Mouse (Mus musculus): Measurements from ENCODE around the gene Uap1l1.
"Not testable (repeated sequence)": the region's sequence is repeated elsewhere in the genome, so short reads cannot be mapped to it uniquely, and the experiment has no call there.

Uap1l1 gene

DNA sequence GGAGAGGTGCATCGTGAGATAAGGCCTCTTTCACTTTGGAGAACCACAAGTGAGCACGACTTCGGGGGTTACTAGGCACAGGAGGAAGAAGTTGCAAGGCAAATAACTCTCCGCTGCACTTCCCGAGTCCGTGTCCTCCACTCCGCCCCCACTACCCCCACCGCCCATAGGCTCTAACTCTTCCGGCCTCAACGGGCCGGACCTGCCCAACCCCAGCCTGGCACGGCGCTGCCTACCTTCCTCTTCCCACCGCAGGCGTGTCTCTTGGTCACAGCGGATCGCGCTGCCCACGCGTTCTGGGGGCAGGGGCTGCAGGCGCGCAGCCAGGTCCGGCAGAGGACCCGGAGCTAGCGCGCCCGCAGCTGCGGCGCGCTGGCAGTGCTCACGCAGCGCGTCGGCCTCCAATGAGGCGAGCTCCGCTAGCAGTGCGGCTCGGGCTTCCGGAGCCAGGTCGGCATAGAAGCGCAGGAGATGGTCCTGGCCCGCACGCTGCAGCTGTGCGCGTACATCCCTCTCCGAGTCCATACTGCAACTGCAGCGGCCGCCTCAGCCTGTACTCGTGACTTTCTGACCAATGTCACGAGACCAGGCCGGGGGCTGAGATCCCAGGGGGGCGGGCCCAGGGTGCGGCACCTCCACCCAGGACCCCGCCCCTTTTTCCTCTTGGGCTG, at the start of gene Uap1l1:
Gene Uap1l1, minus strand, starts transcription at position 592 of the 671 bp plus-strand sequence.
- peak; percentile 86 for DNase-seq

DNA sequence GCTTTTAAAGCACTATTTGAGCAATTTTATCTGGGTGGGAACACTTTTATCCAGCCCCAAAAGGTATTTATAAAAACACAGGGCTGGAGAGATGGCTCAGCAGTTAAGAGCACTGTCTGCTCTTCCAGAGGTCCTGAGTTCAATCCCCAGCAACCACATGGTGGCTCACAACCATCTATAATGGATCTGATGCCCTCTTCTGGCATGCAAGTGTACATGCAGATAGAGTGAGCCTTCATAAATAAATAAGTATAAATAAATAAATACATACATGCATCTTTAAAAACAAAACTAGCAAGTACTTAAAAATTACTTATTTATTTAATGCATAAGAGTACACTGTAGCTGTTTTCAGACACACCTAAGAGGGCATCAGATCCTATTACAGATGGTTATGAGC, 48.0 kb upstream of the Uap1l1 start:
- DNase-seq, result not testable (repeated sequence)

DNA sequence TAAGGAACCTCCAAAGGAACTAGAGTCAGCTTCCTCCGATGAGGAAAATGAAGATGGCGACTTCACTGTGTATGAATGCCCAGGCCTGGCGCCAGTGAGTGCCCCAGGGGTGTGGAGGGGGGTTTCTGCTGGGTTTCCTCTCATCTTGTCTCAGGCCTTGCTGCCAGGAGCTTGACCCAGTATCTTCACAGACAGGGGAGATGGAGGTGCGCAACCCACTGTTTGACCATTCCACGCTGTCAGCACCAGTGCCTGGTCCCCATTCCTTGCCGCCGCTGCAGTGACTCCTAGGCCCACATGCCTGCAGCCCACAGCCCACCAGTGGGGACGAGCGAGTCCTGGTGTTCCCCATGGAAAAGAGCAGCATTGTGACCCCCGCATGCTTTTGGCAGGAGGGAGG, 43.4 kb upstream of the Uap1l1 start:
- no peak for DNase-seq

DNA sequence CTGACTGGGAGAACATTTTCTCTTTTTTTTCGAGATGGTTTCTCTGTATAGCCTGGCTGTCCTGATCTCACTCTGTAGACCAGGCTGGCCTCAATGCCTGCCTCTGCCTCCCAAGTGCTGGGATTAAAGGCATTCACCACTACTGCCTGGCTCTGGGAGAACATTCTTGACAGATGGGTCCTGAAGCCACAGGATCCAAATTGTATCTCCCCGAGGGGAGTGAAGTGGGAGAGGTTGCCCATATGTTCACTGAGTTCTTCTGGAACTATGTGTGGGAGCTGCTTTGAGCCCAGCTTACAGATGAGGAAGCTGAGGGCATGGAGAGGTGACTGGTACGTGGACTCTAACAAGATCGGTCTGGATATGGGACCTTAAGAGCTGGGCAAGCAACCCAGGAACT, 38.5 kb upstream of the Uap1l1 start:
- DNase-seq, result no peak

DNA sequence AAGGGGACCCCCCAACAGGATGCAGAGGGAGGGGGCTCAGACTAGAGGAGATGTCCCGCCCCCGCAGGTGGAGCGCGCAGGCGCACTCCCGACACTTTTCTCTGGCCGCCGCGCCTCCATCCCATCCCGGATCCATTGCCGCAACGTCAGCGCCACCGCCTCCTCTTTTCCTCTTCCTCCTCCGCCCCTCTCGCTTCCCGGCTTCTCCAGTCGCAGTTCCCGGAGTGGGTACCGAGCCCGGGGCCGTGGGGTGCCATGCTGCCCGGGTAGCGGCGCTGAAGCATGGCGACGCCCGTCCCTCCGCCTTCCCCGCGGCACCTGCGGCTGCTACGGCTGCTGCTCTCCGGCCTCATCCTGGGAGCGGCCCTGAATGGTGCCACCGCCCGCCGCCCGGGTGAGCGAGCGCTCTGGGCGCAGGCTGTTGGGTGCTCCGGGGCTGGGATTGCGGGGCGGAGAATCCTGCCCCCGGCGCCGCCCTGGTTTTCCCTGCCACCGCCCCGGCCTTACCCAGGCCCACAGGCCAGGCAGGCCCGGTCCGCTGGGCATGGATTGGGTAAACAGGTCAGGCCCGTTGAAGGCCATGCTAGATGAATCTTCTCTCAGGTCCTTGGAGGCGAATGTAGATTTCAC, 37.6 kb upstream of the Uap1l1 start:
- peak; percentile 54 for DNase-seq

DNA sequence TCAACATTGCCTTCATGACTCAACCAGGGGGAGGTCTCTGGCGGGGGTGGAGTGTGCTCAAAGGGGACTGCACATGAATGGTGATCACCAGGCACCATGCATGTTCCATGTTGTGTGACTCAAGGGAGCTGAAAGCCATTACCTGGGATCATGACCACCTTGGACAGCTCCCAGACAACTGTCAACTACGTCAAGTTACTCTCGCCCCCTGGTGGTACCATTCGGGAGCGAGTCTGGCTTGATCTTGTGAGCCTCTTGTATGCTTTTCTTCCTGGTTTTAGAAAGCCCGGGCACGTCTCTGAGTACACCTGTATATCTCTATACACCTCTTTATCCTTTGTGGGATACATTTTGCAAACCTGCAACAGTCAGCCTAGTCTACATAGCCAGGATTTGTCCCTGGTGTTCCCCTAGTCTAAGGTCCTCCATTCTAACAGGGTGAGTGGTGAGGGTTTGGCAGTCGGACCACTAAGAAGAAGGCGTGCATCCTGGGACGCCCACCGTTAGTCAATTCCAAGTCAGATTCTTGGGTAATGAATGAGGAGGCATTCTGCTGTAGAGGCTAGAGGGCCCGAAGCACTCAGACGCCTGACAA, 37.0 kb upstream of the Uap1l1 start:
- DNase-seq, result peak; percentile 92

DNA sequence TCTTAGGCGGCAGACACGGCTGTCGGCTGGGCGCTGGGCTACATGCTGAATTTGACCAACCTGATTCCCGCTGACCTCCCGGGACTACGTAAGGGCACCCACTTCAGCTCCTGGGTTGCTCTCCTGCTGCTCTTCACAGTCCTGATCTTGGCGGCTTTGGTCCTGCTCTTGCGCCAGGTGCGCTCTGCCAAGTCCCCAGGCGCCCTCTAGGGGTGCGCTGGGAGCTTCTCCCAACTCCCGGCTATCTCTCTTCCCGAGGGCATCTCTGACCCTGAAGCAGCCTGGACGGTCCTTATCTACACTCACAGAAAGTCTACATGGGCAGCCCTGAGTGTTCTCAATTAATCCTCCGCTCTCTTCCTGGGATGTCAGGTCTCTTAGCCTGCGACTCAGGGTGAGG, 35.3 kb upstream of the Uap1l1 start:
- DNase-seq, result peak; percentile 65

DNA sequence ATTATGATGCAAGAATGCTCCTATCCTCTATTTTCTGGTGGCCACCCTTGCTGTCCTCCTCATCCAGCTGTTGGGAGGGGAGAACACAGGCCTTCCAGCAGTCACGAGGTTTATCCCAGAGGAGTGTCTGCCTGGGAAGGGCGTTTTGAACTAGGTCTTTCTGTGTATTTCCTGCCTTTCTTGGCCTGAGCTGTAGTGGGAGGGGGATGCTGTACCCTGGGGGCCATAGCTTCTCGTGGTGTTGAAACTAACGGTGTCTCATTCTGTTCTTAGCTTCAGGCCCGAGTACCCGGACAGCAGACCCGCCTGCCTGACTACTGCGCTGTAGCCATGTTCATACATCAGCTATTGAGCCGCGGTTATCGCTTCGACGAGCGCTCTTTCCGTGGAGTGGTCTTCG, 34.8 kb upstream of the Uap1l1 start:
- no peak for DNase-seq

DNA sequence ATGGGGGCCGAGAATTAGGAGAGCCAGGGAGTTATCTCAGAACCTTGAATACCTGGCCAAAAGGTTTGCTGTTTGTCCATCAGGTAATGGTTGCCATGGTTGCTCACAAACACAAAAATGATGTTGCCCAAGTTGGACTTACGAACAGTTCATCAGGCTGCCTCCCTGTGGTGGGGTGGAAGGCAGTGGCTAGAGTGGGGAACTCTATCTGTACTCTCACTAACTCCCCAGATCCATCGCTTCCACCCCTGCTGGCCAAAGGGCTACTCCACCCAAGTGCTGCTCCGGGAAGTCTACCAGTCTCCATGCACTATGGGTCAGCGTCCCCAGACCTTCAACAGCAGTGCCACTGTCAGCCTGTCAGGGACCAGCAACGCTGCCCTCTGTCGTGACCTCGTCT, 33.6 kb upstream of the Uap1l1 start, which contains the start of gene Npdc1:
Gene Npdc1, plus strand, starts transcription at position 301 of the 400 bp plus-strand sequence.
- no peak for DNase-seq

DNA sequence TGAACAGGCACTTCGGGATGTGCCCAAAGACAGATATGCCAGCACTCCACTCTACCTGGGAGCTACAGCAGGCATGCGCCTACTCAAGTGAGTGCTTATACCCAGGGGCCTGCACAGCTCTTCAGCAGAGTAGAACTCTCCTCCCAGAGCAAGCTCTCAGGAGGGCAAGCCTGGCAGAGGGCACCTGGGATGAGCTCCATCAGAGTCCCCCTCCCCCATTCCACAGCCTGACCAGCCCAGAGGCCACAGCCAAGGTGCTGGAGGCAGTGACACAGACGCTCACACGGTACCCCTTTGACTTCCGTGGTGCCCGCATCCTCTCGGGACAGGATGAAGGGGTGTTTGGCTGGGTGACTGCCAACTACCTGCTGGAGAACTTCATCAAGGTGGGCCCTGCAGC, 32.6 kb upstream of the Uap1l1 start:
- DNase-seq, result no peak

DNA sequence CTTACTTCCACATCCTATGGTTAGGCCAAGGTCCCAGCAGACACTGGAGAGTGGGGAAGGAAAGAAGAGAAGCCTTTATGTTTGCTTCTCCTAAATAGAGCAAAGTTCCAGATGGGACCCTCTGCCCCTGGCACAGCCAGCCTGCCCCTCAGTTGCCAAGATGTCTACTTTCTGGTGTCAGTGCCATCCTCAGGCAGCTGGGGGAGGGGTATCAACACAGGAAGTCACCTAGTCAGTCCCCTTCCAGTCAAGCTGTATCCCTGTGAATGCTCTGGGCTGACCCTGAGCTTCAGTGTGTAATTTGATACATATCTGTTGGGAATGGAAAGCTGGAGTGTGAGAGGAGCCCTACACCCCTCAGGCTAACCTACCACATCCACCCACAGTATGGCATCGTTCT, 31.5 kb upstream of the Uap1l1 start:
- no peak for DNase-seq

DNA sequence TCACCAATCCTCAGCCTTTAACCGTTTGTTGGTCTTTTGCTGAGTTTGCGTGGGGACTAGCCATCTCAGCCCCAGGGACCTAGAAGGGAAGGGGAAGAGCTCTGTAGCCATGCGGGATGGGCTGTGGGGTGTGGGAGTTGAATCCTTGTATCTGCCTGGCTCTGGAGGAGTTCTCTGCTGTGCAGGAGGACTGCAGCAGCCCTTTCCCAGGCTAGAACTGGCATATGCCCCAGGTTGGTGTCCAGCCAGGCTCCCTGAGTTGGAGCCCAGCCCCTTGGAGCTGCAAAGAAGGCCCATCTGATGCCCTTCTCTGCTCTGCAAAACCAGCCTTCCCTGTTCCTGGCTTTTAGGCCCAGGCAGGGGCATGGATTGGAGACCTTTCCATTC, 31.1 kb upstream of the Uap1l1 start:
- DNase-seq, result no peak

DNA sequence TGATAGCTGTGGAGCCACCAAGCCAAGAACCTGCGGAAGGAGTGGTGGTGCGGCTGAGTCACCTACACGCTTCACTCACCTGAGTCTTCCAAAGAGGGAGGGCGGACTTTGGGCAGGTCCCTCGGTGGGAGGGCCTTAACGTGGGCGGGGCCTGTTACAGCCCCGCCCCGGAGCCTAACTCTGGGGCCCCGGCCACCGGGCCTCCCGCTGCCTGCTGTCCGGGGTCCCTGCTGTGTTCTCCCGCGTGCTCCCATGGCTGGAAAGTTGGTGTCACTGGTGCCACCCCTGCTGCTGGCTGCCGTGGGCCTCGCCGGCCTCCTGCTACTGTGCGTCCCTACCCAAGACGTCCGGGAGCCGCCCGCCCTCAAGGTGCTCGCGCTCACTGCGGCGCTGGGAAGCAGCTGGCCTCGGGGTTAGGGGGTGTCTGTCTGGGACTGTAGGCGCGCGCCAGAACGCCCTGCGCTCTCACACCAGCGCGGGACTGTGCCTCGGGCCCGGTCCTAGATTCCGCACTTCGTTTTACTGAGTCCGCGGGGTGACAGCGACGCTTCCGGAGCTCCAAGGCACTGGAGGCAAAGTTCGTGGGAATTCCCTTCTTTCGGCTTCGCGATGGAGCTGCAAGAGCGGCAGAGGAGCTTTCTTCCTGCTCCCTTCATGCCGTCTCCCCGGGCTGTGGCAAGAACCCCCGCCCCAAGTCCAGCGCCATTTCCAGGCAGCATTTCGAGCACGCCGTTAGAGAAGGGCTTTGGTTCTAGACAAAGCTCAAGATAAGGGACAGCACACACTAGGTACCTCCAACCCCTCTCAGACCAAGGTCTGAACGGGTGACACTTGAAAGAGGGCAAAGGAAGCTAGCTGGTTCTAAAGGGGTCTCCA, 30.5 kb upstream of the Uap1l1 start, which contains the start of gene Entpd2:
Gene Entpd2, plus strand, starts transcription at position 154 of the 876 bp plus-strand sequence.
- DNase-seq, result peak; percentile 73

DNA sequence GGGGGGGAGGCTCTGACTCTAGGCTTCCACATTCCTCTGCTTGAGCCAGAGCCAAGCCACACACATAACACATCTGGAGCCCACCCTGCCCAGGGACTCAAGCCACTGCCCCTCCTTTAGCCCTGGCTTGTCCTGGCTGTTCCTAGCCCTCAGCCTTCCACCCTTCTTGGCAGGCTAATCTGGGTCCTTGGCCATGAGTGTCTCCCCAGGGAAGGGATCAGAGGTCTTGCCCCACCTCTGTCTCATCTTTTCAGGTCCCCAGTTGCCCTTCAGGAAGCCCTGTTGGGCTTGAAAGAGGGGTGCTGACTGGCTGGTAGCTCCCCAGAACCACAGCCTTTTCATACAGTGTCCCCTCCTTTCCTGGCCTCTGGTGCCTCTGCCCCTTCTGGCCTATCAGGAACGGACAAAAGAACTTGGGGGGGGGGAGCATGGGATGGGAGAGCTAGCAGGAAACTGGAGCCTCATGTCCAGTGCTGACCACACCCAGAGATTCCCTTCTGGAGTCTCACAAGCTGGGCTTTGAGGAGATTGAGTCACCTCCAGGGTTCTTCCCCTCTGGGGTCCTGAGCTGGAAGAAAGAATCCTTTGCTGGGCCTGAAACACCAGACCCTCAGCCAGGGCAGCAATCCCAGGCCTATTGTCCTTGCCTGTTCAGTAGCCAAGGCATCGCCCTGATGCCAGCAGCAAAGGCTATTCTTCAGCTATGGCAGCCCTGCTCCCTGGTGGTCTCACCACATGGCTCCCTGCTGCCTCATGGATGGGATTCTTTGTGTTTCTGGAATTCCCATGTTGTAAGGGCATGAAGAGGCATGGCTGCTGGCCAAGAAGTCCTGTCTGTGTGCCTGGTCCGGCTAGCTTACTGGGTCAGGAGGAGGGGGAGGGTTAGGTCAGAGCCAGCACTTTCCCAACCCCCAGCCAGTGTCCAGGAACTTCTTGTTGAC, 29.1 kb upstream of the Uap1l1 start:
- peak; percentile 27 for DNase-seq

DNA sequence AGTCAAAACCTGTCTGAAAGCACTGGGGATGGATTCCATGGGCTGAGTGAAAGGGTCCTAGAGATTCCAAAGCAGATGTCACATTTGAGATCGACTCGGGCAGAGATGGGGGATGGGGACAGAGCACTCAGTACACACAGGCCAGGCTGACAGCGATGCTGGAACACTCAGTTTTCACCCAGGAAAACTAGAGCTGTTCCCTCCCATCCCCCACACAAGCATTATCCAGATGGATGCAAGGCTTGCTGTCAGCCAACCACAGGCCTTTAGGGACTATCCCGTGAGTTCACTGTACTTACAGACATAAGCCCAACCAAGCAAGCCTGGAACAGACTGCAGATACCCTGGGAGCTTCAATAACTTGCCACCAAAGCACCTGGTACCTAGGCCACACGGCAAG, 25.8 kb upstream of the Uap1l1 start:
- no peak for DNase-seq

DNA sequence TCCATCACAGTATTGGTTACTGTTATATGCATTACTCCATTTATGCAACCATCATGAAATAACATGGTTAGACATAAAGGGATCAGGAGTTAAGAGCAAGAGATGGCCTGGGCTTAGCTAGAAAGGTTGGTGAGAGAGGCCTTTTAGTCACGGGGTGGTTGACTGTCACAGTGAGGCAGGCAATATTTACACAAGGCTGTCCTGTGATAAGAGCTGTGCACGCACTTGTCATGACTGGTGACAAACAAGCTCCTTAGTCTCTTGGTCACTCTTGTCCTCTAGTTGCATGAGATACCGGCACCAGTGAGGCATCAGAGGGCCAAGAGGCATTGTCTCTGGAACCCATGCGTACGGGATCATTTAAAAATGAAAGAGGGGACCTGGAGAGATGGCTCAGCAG, 19.0 kb upstream of the Uap1l1 start:
- no peak for DNase-seq

DNA sequence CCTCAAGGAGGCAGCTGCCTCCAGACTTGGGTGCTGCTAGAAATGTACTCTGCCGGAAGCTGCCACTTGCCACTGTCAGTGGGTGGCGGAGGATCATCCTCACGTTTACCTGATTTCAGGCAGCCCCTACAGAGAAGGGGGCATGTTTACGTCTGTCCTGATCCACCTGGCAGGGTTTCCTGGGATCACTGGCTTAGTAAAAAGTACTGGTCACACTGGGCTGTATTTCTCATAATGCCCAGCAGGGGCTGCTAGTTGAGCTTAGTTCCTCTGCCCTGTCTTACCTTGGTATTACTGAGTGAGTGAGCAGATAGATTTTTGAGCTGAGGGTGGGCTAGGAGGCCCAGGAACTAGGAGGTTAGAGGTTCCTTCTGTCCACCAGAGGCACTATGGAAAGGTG, 11.1 kb upstream of the Uap1l1 start:
- DNase-seq, result peak; percentile 68

DNA sequence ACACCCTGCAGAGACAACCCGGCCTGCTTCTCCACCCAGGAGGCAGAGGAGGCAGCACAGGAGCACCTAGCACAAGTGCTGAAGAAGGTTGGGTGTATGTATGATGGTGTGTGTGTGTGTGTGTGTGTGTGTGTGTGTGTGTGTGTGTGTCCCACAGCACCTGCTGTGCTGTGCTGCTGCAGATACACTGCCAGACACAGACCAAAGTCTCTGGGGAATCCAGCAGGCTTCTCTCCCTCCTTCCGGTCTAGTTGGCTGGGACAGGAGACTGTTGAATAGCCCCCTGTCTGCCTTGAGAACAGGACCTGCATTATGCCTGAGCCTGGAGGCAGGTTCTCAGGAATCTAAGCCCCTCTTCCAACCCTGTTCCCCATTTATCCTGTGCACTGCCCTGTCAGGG, 7.9 kb upstream of the Uap1l1 start:
- DNase-seq, result no peak

DNA sequence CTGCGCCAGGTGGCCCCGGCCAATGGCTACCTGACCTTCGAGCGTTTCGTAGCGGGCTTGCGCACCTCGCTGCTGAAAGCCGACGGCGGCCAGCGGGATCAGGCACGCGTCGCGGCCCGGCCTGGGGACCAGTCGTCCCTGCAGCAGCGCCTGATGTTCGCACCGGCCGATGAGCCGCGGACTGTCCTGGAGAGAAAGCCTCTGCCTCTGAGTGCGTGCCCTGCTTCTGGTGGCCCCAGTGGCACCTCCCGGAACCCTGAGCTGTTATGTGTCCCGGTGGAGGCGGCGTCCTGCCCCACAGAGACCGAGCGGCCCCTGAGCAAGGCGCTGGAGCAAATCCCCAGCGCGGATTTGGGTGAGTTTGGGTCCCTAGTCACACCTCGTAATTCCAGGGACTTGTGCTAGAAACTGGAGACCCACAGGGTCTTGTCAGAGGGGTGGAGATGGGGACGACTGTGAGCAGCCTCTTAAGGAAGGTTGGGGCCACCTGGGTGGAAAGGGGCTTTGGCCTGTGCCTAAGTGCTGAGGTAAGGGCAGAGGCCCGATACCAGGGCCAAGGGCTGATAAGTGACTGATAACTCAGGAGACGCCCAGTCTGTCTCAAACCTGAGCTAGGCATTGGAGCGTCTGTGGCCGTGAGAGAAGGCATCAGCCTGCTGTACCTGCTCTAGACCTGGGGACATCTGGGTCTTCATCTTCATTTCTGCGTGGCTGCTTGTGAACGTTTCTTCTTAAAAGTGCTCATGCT, 7.3 kb upstream of the Uap1l1 start:
- DNase-seq, result no peak

DNA sequence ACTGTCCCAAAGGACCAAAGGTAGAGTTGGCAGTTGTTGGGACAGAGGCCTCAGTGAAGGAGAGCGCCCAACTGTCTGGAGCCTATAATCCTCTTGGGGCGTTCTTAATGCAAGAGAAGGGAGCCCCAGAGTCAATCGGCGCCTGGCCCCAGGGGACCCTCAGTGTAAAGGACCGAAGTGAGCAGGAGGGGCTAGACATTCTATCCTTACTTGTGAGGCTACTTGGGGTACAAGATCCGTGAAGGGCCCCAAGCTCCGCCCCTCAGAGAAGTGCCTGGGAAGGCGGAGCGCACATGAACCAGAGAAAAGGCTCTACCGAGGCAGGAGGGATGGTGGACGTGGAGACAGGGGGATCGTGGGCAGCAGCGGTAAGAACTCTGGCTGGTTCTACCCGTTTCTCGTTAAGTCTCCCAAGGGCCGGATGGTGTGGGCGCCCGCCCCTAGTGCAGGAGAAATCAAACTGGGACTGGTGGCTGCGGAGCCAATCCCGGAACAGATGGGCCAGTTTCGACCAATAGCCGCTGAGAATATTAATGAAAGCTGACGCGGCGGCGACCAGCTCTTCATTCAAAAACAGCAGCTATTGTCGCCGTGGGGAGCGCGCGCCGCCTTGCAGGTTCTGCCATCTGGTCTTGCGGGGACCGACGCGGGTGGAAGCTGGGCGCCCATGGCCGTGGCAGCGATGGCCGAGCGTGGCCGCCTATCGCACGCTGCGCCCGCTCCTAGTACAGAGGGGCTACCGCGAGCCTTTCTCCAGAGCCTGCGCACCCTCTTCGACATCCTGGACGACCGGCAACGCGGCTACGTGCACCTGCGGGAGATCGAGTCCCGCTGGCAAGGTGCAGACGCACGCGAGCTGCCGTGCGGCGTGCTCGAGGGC, 6.5 kb upstream of the Uap1l1 start, which contains the start of gene Sapcd2:
Gene Sapcd2, plus strand, starts transcription at position 558 of the 880 bp plus-strand sequence.
- DNase-seq, result peak; percentile 87
